Comparison of ENCODE assay signal across 8 mouse cellular contexts in genomic region chr13:73764256-73764775, GRCm38 (mm10). TPM values are rescaled to one million over a fixed set of nuclear protein-coding genes. Genes with fewer than 3 reads are reported as not detected.
DNase-seq lines count a peak whose midpoint lies in the region; ATAC-seq and TF ChIP-seq lines count a peak whose summit lies in the region.
"Had no signal": no experiment of that assay in that cellular context is flagged by ENCODE, and none has a peak within 500 bp of the region (broad histone marks: within the 10 kb centered on the region; RNA-seq: fewer than 3 reads in every experiment).

No protein-coding gene starts in this region.

- DNase-seq in adrenal gland, postnatal 25 days = peak; percentile 34
- DNase-seq in kidney, postnatal 25 days = peak; percentile 64 to 78
- DNase-seq in frontal cortex, postnatal 14 days (ENCODE audit: low spot score in 2 of 2) = no peak

- H3K4me3 ChIP-seq in ES-Bruce4 (ENCODE audit: low read depth, low read length) = peak overlapping the region; percentile 78
- peak overlapping the region; percentile 74 to 81 for H3K4me3 ChIP-seq in heart, embryonic 14.5 days (ENCODE audit: control insufficient read depth in 1 of 2, insufficient read depth in 1 of 2, low read depth in 1 of 2, low read length in 2 of 2)
- peak overlapping the region; percentile 65 for H3K4me3 ChIP-seq in midbrain, embryonic 13.5 days (replicated peaks)

- peak overlapping the region; percentile 78 for H3K9ac ChIP-seq in ES-Bruce4 (ENCODE audit: low read depth, poor library complexity, severe bottlenecking)
- peak overlapping the region; percentile 94 for H3K9ac ChIP-seq in heart, embryonic 14.5 days (ENCODE audit: low read length)
- peak overlapping the region; percentile 80 for H3K9ac ChIP-seq in midbrain, embryonic 13.5 days (replicated peaks)

- peak overlapping the region; percentile 93 for H3K4me2 ChIP-seq in heart, embryonic 14.5 days (ENCODE audit: low read length)
- H3K4me2 ChIP-seq in midbrain, embryonic 13.5 days (replicated peaks) = peak overlapping the region; percentile 85

- 2% methylated on average over 11 of the region's 11 CpGs for WGBS in heart, embryonic 14.5 days
- WGBS in midbrain, embryonic 13.5 days = 0% methylated on average over 11 of the region's 11 CpGs

- TF ChIP-seq POLR2A in ES-Bruce4 (IDR thresholded peaks at IDR 0.05; ENCODE audit: insufficient read depth, low read length) = no peak

- ATAC-seq in heart, embryonic 14.5 days (ENCODE audit: insufficient number of reproducible peaks, insufficient read depth, low FRiP score, low read depth) = no peak
- ATAC-seq in midbrain, embryonic 13.5 days = peak; percentile 6
- ATAC-seq in megakaryocyte progenitor cell, adult 5-6 weeks (replicated peaks; ENCODE audit: poor library complexity) = no peak

- TF ChIP-seq CTCF in ES-Bruce4 (IDR thresholded peaks at IDR 0.05; ENCODE audit: low read depth, low read length) = no peak

- TF ChIP-seq EP300 in ES-Bruce4 (IDR thresholded peaks at IDR 0.05; ENCODE audit: insufficient read depth, low read depth, low read length) = no peak

- H3K27ac ChIP-seq in ES-Bruce4 (ENCODE audit: insufficient read depth, low read length) = peak overlapping the region; percentile 14
- H3K27ac ChIP-seq in heart, embryonic 14.5 days (replicated peaks in 1 of 2; ENCODE audit: control insufficient read depth in 1 of 2, insufficient read depth in 1 of 2, low read depth in 2 of 2, low read length in 2 of 2) = peak overlapping the region; percentile 72 to 92
- H3K27ac ChIP-seq in midbrain, embryonic 13.5 days = no peak overlapping the region

- H3K36me3 ChIP-seq in ES-Bruce4 (ENCODE audit: control insufficient read depth, insufficient read depth, low read length, poor library complexity, severe bottlenecking) = peaks cover 4% of the 10 kb centered on the region; the same call in 1 of the 2 replicates
- peaks cover 6% of the 10 kb centered on the region; the same call in 1 of the 2 replicates for H3K36me3 ChIP-seq in heart, embryonic 14.5 days (ENCODE audit: control insufficient read depth, insufficient read depth, low read length)
- H3K36me3 ChIP-seq in midbrain, embryonic 13.5 days = no peaks in the 10 kb centered on the region

- H3K9me3 ChIP-seq in ES-Bruce4 (replicated peaks; ENCODE audit: control insufficient read depth, insufficient read depth, low read length, poor library complexity, severe bottlenecking) = no peaks in the 10 kb centered on the region
- no peaks in the 10 kb centered on the region for H3K9me3 ChIP-seq in heart, embryonic 14.5 days (ENCODE audit: control insufficient read depth, low read length)
- no peaks in the 10 kb centered on the region for H3K9me3 ChIP-seq in midbrain, embryonic 13.5 days

- H3K27me3 ChIP-seq in ES-Bruce4 (ENCODE audit: control insufficient read depth, insufficient read depth, low read length, poor library complexity, severe bottlenecking) = no peaks in the 10 kb centered on the region
- H3K27me3 ChIP-seq in heart, embryonic 14.5 days (ENCODE audit: control insufficient read depth, insufficient read depth, low read length) = no peaks in the 10 kb centered on the region
- H3K27me3 ChIP-seq in midbrain, embryonic 13.5 days = no peaks in the 10 kb centered on the region

- peaks cover 6% of the 10 kb centered on the region for H3K4me1 ChIP-seq in ES-Bruce4 (ENCODE audit: control insufficient read depth, insufficient read depth, low read length)
- H3K4me1 ChIP-seq in heart, embryonic 14.5 days (ENCODE audit: control insufficient read depth in 2 of 2, insufficient read depth in 2 of 2, low read length in 2 of 2) = peaks cover 28 to 51% of the 10 kb centered on the region in 2 experiments
- peaks cover 44% of the 10 kb centered on the region for H3K4me1 ChIP-seq in midbrain, embryonic 13.5 days (replicated peaks)

RNA-seq across cellular contexts. Expression of gene Slc12a7, which starts 31.4 kb away (rescaled TPM):
- 86.4 and 94.5 TPM in 2 replicates for polyA plus RNA-seq in ES-Bruce4 (2011; ENCODE audit: insufficient read depth, insufficient read length, low read depth, missing spikeins)
- 40.0 and 48.2 TPM in 2 replicates for total RNA-seq in adrenal gland, postnatal 25 days (2021)
- 39.4 and 44.1 TPM in 2 replicates for polyA plus RNA-seq in heart, embryonic 14.5 days (2014; fragmentation: Nextera tagmentation; extraction: Ambion mirVana)
- polyA plus RNA-seq in midbrain, embryonic 13.5 days (2015; fragmentation: Nextera tagmentation; extraction: Ambion mirVana) = 16.0 and 18.5 TPM in 2 replicates
- total RNA-seq in megakaryocyte progenitor cell, adult 5-6 weeks (2015) = 4.3 and 7.5 TPM in 2 replicates
- total RNA-seq in megakaryocyte progenitor cell, adult 5-6 weeks (2017) = 3.4 and 3.6 TPM in 2 replicates

RNA-seq across cellular contexts. Expression of gene Slc6a19, which starts 59.7 kb away (rescaled TPM):
- 0.16 and 1.3 TPM in 2 replicates for polyA plus RNA-seq in ES-Bruce4 (2011; ENCODE audit: insufficient read depth, insufficient read length, low read depth, missing spikeins)
- total RNA-seq in adrenal gland, postnatal 25 days (2021) = 0.24 and 0.36 TPM in 2 replicates
- not detected in 2 replicates for polyA plus RNA-seq in heart, embryonic 14.5 days (2014; fragmentation: Nextera tagmentation; extraction: Ambion mirVana)
- 0.06 and 0.09 TPM in 2 replicates for polyA plus RNA-seq in midbrain, embryonic 13.5 days (2015; fragmentation: Nextera tagmentation; extraction: Ambion mirVana)
- not detected in 2 replicates for total RNA-seq in megakaryocyte progenitor cell, adult 5-6 weeks (2015)
- not detected in 2 replicates for total RNA-seq in megakaryocyte progenitor cell, adult 5-6 weeks (2017)
- total RNA-seq: heart, postnatal 36 days had no signal

Comparison
In these comparisons a context has a peak if more than half of its experiments do, and no peak if none do; other contexts are left out.
1. DNase-seq: peak in adrenal gland, postnatal 25 days (single experiment) and kidney, postnatal 25 days (2 of 2); none in frontal cortex, postnatal 14 days (0 of 2).
2. Peak in every context shown above with its lines, with median percentiles within 50 percentile points of each other: H3K4me3 ChIP-seq and H3K9ac ChIP-seq.